Mouse (Mus musculus) bone marrow, adult 2 months (tissue): Measurements from ENCODE around the gene Flt1.

ENCODE experiments used
- CTCF ChIP-seq: fragments of 200-500 bp; IDR thresholded peaks from 2 replicates; pipeline ENCODE4 v1.5.1; 2011; ENCODE audit warnings: low read length, control low read depth; ENCODE audit not compliant: control insufficient read depth, insufficient read depth
- POLR2A ChIP-seq: fragments of 200-500 bp; IDR thresholded peaks from 2 replicates; pipeline ENCODE4 v1.6.1; 2011; ENCODE audit warnings: low read depth, mild to moderate bottlenecking, control low read depth, low read length, borderline replicate concordance; ENCODE audit not compliant: control insufficient read depth

DNA sequence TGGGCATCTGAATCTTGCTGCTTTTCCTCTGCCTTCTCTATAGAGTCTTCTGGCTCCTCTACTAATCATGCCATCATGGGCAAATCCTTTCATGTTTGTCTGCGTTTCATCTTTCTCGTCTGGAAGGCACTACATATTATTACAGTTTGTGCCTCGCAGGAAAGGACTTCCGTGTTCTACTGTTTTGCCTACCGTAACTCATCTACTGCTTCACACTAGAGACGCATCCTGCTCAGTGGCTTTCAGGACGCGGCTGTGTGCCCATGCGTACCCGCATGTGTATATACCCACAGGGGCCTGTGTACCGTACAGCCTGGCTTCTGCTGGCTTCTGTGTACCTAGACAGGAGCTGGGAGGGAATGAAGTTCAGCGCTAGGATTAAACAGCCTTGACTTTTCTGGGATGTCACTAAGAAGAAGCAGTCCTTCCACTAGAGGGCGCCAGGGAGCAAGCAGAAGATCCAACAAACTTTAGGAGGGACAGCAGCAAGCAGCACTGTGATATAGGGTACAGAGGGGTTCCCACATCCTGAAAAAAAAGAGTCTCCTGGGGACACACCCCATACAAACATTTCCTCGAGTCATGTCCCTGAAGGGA is 142.0 kb downstream of the Flt1 start:
- TF ChIP-seq CTCF = peak; percentile 69
- TF ChIP-seq POLR2A = no peak
